Mouse (Mus musculus): ENCODE results near the gene Jmy.
A peak's percentile ranks its signal among the peaks of the same experiment; 100 is the strongest.

The Jmy gene

GRCm38 (mm10) chr13:93459566-93459965 is 40.0 kb downstream of the Jmy start:
- DNase-seq (ENCODE audit: low read depth, low spot score), result no peak

DNA sequence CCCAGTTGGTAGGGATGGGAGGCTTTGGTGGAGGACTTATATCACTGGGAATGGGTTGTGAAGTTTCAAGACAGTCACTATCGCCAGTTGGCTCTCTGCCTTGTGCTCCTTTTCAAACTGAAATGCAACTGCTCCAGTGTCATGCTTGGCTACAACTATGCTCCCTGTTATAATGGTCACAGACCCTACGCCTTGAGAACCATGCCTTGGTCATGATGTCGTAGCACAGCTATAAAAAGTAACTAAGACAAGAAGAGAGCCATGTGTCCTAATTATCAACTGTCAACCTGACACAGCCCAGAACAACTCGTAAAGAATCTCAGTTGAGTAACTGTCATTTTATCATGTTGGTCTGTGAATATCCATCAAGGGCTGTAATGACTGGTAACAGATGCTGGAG is 41.0 kb downstream of the Jmy start:
- no peak for DNase-seq (ENCODE audit: low read depth, low spot score)

GRCm38 (mm10) chr13:93453275-93453674 is 46.3 kb downstream of the Jmy start:
- DNase-seq (ENCODE audit: low read depth, low spot score), result no peak

DNA sequence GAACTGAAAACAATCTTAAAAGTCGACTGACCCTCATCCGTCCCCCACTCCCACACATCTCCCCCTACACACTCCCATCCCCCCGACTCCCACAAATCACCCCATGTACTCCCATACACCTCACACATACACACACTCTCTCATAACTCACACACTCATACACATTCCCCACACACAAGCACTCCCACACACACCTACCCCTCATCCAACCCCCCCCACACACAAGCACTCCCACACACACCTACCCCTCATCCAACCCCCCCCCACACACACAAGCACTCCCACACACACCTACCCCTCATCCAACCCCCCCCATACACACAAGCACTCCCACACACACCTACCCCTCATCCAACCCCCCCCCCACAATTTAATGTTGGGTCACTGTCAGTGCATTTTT is 59.4 kb downstream of the Jmy start:
- DNase-seq (ENCODE audit: low read depth, low spot score), result no peak

DNA sequence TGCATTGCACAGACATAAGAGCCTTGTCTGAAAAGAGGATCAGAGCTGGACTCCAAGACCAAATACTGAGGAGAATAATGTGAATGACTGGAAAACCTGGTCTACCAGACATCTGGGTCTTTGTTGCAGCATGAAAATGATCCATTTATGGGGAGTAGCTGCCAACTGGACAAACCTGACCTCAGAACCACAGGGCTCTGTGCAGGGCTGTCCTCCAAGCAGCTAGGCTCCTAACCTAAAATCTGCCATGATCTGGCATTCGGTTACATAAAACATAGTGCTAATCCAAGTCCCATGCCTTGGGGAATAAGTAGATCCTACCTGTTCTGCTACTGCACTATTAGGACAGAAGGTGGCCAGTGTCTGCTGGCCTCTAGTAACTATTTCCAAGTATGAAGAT is 70.4 kb downstream of the Jmy start:
- DNase-seq (ENCODE audit: low read depth, low spot score), result no peak

DNA sequence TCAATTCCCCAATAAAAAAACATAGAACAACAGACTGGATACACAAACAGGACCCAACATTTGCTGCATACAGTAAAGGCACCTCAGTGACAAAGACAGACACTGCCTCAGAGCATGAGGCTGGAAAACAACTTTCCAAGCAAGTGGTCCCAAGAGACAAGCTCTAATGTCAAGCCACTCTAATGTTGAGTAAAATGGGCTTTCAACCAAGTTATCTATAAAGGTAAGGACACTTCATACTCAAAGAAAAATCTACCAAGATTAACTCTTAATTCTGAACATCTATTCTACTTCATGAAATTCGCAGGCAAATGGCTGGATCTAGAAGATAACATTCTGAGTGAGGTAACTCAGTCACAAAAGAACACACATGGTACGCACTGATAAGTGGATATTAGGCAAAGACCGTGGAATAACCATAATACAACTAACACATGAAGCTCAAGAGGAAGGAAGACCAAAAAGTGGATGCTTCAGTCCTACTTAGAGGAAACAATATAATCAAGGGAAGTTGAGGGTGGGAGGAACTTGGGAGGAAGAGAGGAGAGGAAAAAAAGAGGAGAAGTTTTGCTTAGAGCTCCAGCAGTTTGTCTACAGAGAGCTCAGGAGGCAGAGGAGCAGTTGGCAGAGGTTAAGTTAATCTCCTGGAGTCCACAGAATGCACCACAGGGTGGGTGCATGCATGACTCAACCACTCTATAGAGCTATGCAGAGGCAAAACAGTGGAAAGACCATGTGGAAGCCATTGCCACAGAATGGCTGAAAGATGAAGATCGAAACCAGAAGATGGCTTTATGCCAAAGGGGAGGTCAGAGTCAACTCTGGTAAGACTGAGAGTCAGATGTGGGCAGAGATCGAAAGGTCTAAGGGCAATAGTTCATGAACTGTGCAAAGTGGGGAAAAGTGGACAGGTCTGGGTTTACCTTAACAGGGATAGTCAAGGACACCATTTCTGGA is 71.4 kb downstream of the Jmy start:
- no peak for DNase-seq (ENCODE audit: low read depth, low spot score)

- DNase-seq (ENCODE audit: low read depth, low spot score), result peak; percentile 13
Measured at GRCm38 (mm10) chr13:93423224-93423623, 76.4 kb downstream of the Jmy start.

- DNase-seq (ENCODE audit: low read depth, low spot score), result no peak
Measured at GRCm38 (mm10) chr13:93419779-93420178, 79.8 kb downstream of the Jmy start.

DNA sequence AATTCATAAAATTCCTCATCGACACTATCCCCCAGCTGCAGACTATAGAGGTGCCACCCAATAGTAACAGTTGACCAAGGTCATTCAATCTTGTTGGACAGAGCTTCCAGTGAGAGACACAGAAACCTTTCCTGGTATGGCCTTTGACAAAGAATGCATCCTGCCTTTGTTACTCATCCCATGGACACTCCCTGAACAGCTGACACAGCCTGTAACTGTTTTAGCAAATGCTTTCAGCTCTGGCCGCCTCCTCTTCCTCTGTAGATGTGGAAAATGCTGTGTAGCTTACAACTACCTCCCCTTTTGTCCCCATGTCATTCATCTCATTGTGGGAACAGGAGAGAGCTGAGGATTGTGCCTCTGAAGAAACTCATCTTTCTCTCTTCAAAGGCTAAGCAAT is 81.3 kb downstream of the Jmy start:
- DNase-seq (ENCODE audit: low read depth, low spot score), result peak; percentile 28

DNA sequence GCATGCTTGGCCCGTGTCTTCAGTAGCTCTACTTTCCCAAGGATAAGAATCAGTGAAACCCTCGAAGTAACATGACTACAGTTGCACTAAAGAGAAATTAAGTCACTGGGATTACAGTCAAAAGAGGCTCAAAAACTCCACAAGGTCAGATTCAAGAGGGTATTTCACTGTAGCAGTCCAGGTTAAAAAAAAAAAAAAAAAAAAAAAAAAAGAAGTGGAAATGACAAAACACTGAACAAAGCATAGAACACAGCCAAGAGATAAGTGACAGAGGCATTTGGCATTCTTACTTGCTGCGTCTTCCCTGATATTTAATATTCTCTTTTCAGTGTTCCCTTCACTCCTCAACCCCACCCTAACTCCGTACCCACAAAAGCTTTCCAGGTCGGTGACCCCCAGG is 84.6 kb downstream of the Jmy start:
- no peak for DNase-seq (ENCODE audit: low read depth, low spot score)

GRCm38 (mm10) chr13:93410343-93410742 is 89.3 kb downstream of the Jmy start:
- DNase-seq (ENCODE audit: low read depth, low spot score), result no peak

GRCm38 (mm10) chr13:93406855-93407254 is 92.8 kb downstream of the Jmy start:
- DNase-seq (ENCODE audit: low read depth, low spot score), result no peak

DNA sequence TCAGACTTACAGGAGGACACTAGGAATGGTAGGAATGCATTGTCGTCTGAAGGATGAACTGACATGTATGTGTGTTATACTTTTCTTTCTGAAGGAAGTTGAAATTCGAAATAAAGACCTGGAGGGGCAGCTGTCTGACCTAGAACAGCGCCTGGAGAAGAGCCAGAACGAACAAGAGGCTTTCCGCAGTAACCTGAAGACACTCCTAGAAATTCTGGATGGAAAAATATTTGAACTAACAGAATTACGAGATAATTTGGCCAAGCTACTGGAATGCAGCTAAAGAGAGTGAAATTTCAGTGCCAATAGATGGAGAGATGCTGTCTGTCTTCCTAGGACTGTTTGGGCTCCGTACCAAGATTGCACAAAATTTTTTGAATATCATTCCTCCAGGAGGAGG is 97.7 kb downstream of the Jmy start:
- no peak for DNase-seq (ENCODE audit: low read depth, low spot score)

DNA sequence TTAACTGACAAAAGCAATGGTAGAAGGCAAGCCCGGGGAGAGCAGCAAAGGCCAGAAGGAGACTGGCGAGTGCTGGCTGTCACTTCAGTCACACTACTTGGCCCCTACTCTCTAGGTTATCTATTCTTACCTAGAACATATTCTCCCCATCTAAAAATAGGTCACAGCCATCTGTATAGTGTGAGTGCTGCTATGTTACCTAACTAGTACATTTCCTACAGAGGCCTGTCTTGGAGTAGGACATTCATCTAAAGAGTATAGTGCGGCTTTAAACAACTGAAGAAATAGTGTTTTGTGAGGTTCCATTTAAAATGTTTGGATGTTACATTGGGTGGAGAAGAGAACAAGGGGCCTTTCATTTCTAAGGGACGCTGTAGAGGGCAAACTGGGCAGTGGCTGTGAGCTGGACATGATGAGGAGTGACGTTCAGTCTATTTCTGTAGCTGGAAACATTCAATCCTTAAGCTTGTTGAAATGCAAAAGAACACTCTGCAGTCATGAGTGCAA is 99.8 kb downstream of the Jmy start:
- no peak for DNase-seq (ENCODE audit: low read depth, low spot score)

DNA sequence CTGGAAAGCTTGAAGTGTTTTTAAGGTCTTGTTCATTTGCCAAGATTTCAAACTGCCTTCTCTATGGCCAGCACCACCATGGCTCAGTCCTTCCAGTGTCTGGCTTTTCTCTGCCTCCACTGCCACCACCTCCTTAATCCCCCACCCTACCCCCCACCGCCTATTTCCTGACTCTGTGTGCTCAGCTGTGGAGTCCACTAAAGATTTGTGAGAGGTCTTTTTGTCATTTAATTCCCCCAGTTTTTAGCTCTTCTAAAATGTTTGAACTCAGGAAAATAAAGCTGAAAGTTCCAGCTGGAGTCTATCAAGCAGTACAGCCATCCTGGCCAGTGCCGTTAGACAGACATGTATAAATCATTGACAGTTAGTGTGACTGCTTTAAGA is 110.4 kb downstream of the Jmy start:
- peak; percentile 72 for DNase-seq (ENCODE audit: low read depth, low spot score)

GRCm38 (mm10) chr13:93388594-93389241 is 110.9 kb downstream of the Jmy start:
- no peak for DNase-seq (ENCODE audit: low read depth, low spot score)

GRCm38 (mm10) chr13:93387440-93387839 is 112.2 kb downstream of the Jmy start:
- DNase-seq (ENCODE audit: low read depth, low spot score), result no peak

DNA sequence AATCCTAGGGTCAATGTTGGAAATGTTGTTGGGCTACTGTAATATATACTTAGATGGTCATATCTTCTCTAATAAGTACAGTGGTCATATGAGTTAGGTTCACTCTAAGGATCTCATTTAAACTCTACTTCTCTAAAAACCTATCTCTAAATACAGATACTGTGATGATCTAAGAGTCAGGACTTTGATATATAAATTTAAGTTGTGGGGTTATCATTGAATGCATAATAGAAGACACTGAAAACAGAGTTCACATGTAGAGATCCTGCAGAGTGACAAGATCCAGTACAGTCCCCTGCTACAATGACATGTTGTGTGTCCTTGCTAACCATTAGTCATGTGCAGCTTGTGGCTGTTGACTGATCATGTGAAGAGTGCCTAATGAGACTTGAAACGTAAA is 114.5 kb downstream of the Jmy start:
- no peak for DNase-seq (ENCODE audit: low read depth, low spot score)

GRCm38 (mm10) chr13:93384481-93384880 is 115.1 kb downstream of the Jmy start:
- DNase-seq (ENCODE audit: low read depth, low spot score), result no peak

GRCm38 (mm10) chr13:93383620-93384019 is 116.0 kb downstream of the Jmy start:
- no peak for DNase-seq (ENCODE audit: low read depth, low spot score)

DNA sequence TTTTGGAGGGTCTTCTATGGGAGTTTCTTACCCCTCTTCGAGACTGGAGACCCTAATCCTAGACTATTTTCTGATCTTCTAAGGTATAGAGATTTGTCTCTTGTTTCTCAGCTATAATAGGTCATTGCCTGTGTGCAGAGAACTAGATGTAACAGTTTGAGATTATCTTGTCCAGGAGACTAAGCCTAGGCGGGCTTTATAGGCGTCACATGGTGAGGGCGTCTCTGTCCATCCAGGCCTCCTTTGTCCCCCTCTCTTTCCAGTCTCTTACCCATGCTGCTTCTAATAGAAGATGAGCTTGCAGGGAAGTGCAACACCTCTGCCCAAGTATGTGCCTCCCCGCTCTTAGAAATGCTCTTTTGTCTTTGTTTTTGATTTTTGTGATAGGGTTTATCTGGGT is 116.5 kb downstream of the Jmy start:
- no peak for DNase-seq (ENCODE audit: low read depth, low spot score)

DNA sequence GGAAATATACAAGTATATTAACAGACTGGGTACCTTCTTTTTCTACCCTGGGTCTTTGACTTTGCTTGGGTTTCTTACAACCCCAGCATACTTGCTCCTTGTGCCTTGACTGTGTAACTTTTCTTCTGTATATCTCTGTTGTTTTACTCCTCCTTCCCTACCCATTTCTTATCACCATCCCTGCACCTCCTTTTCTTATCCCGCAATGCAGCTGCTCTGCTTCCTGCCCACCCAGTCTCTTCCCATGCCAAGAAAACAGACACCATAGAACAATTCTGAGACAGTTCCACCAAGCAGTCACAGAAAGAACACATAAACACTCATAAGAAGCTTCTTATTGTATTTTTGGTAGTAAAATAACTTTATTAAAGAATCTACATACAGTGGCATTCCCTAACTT is 118.3 kb downstream of the Jmy start:
- DNase-seq (ENCODE audit: low read depth, low spot score), result no peak
